Mouse (Mus musculus) frontal cortex, postnatal 36 days (tissue): ENCODE measurements around the gene Pptc7.
A peak's percentile ranks its signal among the peaks of the same experiment; 100 is the strongest.

Experiments
- DNase-seq, 2 experiments: peaks; one replicate each; pipeline ENCODE4 v3.0.0; 2022; ENCODE audit warnings: low spot score in 2 of 2

Gene Pptc7

DNA sequence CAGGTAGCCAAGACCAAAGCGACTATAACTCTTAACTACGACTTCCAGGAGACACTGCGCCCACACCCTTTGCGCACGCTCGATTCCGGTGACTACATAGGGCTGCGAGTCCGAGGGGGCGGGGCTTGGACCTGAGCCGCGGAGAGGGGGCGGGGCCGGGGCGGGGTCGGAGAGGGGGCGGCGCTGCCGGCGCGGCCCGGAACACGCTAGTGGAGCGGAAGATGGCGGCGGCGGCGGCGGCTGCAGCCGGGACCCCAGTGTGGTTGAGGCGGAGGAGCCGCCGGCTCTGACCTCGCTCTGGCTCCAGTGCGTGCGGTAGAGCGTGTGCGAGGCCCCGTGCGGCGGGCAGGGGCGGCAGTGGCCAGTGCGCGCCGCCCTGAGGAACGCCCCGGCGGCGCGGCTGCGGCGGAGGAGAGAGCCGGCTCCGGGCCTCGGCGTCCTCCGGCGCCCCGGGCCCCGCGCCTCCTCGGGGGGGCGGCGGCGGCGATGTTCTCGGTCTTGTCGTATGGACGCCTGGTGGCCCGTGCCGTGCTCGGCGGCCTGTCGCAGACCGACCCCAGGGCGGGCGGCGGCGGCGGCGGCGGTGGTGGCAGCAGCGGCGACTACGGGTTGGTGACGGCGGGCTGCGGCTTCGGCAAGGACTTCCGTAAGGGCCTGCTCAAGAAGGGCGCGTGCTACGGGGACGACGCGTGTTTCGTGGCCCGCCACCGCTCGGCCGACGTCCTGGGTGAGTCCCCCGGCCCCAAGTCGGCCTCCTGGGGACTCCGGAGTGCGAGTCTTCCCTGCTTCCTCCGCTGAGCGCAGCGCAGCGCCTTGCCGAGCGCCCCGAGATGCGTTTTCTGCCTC is at the start of gene Pptc7:
Pptc7 (plus strand) TSS at position 183 of the 846 bp plus-strand sequence.
- peak; percentile 81 to 83 for DNase-seq

GRCm38 (mm10) chr5:122235196-122235836 is 48.8 kb upstream of the Pptc7 start:
- DNase-seq: no peak

GRCm38 (mm10) chr5:122237200-122237599 is 47.0 kb upstream of the Pptc7 start:
- no peak for DNase-seq

DNA sequence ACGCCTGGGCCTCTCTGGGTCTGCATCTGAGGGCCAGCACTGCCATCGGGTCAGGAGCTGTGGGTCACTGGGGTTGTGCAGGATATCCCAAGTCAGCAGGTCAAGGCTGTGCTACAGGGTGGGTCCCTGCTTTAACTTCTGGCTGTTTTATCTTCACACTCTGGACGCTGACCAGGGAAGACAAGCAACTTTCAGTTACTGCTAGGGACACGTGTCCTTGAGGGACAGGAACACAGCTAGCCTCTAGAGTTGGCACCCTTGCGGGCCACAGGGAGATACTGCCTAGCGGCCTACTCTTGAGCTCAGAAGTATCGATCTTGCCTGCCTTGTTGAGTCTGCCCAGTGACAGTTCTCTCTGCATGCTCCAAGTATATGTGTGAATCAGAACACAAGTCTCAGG is 44.5 kb upstream of the Pptc7 start:
- DNase-seq: no peak

GRCm38 (mm10) chr5:122240521-122240920 is 43.6 kb upstream of the Pptc7 start:
- DNase-seq: no peak

DNA sequence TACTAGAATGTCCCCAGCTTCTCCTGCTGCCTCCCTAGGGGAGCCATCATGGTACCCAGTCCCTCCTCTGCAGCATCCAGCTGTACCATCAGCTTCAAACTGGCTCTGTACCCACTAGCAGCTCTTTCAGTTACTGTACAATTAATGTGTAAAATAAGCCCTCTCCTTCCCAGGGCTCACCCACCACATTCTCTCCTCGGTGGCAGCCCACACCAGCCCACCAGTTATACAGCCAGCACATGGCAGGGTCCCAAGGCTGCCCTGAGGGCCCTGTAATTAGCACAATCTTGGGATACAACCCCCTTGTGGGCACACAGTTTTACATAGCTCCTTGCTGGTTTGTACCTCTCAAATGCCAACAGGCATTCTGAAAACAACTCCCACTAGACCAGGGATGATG is 43.2 kb upstream of the Pptc7 start:
- DNase-seq: no peak

DNA sequence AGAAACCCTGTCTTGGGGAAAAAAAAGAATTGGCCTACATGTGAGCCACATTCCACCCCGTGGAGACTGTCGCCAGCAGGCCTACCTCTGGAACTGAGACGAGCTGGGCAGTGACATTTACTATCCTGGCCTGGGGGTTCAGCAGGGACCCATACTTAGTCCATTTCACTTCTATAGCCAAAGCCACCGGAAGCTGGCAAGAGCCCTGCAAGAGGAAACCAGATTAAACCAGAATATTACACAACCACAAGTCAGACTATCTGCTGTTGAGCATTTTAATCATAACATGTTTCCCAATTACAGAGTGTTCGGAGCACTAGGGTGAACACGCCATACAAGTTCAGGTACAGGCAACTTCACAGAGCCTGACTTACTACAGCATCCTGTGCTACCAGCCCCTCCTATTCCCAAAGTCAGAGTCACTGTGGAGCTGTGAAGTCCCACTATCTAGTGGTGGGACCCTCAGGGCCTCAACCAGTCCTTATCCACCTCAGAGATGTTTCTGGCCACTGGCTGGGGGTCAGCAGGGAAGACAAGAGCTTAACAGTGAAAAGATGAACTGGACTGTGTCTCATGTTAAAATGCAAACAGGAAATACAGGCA is 41.5 kb upstream of the Pptc7 start:
- no peak for DNase-seq

GRCm38 (mm10) chr5:122243781-122244523 is 40.2 kb upstream of the Pptc7 start:
- DNase-seq: peak in 1 of 2 experiments; percentile 41

DNA sequence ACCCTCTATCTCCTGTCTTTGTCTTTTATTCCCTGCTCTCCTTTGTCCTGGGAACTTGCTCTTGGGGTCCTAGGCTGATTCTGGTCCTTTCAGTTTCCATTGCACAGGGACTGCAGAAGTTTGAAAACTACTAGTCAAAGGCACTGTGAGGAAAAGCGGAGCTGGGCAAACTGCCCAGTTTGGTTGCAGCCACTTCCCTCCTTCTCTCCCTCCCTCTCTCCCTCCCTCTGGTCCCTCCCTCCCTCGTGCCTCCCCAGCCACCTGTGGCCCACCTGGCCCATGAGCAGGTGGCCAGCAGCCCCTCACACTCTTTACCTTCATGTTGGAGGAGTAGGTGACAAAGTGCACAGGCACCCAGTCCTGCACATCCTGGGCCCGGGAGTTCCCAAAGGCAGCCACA is 39.0 kb upstream of the Pptc7 start:
- no peak for DNase-seq

DNA sequence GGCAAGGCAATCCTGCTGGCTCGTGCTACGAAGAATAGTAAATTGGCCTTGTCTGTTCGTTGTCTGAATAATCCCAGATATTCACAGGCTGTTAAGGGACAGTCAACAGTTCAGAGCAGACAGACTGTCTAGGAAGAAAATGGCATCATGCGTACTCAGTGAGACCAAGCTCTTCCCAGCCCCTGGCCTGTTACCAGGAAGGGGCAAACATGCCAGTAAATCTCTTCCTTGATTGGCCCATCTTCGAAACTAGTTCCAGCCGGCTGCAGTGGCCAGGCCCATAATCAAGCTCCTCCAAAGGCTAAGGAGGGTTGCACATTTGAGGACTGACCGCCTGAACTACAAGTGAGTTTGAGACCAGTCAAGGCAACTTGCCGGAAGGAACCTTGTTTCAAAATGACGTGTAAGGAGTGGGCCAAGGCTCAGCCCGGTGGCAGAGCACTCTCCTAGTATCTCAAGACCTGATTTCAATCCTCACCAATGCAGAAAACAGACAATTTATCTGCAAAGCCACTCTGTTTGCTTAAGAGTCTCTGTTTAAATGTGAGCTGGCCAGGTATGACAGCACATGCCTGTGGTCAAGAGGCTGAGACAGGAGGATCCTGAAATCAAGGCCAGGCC is 37.5 kb upstream of the Pptc7 start:
- DNase-seq: no peak

GRCm38 (mm10) chr5:122247529-122247928 is 36.6 kb upstream of the Pptc7 start:
- DNase-seq: peak; percentile 54 to 73

DNA sequence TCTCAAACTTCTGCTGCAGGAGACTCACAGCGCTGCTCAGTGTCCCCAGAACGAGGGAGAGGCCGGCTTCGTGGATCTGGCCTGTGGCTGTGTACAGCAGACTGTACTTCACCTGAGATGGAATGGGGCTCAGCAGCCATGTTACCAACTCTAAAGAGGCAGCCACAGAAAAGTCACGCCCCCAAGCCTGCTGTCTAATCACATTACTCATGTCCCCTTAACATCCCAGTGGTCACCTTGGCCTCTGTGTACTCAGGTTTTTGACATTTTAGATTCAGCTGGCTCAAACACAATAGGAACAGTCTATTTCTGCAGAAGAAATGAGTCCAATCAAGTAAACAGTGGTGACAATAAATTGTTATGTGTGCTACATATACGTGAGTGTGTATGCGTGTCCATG is 36.2 kb upstream of the Pptc7 start:
- DNase-seq: no peak

- DNase-seq: no peak
These were observed 34.9 kb upstream of the Pptc7 start for GRCm38 (mm10) chr5:122249281-122249680.

DNA sequence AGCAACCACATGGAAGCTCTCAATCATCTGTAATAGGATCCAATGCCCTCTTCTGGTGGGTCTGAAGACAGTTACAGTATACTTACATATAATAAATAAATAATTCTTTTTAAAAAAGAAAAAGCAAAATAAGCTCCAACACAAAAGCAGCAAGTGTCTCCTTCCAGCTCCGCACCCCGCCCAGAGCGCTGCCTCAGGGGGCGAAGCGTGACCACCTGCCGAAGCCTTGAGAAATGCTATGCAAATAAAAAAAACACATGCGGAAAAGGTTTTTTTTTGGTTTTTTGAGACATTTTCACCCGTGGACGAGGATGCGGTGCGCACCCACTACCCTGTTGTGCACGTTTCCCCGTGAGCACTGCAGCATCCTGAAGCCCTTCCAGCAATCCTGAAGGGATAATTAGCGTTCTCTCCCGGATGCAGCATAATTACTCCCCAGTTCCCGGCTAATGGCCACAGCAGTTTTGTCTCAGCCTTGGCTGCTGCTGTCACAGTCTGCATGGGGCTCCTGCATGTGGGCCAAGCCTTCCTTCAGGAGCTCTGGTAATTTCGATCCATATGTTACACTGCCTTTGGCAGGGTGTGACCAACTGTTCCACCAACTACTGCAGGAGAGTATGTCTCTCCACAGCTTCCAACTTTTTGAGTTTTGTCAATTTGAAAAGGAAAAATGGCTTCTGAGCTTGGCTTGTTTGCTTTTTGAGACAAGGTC is 32.1 kb upstream of the Pptc7 start:
- DNase-seq: no peak

- DNase-seq: no peak
These were observed 26.0 kb upstream of the Pptc7 start for GRCm38 (mm10) chr5:122258027-122258741.

DNA sequence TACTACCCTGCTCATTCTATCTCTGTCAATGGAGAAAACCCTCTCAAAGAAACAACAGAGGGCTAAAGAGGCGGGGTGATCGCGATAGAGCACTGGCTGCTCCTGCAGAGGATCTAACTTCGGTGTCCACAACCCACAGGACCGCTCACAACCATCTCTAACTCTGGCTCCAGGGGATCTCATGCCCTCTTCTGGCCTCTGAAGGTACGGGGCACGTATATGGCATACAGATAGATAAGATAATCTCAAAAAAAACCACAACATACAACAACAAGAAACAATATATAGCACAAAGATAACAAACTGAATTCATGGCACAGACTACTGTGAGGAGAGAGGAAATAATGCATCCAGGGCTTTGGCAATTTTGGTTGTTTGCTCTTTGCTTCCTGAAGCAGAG is 22.1 kb upstream of the Pptc7 start:
- DNase-seq: no peak

- DNase-seq: peak; percentile 75 to 76
These were observed 19.9 kb upstream of the Pptc7 start, which contains the start of gene Tctn1 for GRCm38 (mm10) chr5:122263933-122264905. TSS of gene Tctn1 (minus strand) at chr5:122264460.

GRCm38 (mm10) chr5:122265187-122265586 is 19.0 kb upstream of the Pptc7 start:
- no peak for DNase-seq

DNA sequence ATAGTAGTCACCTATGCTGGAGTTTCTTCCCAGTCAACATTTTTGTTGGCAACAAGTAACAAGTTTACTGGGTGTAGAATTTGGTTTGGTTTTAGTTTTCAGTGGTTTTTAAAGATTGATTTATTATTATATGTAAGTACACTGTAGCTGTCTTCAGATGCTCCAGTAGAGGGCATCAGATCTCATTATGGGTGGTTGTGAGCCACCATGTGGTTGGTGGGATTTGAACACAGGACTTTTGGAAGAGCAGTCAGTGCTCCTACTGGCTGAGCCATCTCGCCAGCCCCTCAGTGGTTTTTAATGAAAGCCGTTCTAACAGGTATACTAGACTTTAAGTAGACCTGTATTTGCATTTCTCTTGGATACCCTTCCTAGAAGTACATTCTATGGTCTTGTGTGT is 18.2 kb upstream of the Pptc7 start:
- DNase-seq: no peak
